Mouse (Mus musculus) heart, postnatal 4 days (tissue): ENCODE results near the gene Rap1a. TPM values are rescaled to one million over a fixed set of nuclear protein-coding genes. Genes with fewer than 3 reads are reported as not detected.
A peak's percentile ranks its signal among the peaks of the same experiment; 100 is the strongest.

Source experiments
- DNase-seq: peaks from one replicate; pipeline ENCODE4 v3.0.0; 2021
- total RNA-seq, 2 experiments: library from RNA; stranded (reverse); gene quantifications; 2 replicates each; pipeline ENCODE4 v1.2.3; 2021

Rap1a gene
- total RNA-seq, 2 experiments from 2014 or later = 131 to 134 TPM

- peak; percentile 96 for DNase-seq
Measured at GRCm38 (mm10) chr3:105687324-105688060, 113.6 kb downstream of the Rap1a start, which contains the start of gene Ddx20. Gene Ddx20 (minus strand): TSS chr3:105687574.

DNA sequence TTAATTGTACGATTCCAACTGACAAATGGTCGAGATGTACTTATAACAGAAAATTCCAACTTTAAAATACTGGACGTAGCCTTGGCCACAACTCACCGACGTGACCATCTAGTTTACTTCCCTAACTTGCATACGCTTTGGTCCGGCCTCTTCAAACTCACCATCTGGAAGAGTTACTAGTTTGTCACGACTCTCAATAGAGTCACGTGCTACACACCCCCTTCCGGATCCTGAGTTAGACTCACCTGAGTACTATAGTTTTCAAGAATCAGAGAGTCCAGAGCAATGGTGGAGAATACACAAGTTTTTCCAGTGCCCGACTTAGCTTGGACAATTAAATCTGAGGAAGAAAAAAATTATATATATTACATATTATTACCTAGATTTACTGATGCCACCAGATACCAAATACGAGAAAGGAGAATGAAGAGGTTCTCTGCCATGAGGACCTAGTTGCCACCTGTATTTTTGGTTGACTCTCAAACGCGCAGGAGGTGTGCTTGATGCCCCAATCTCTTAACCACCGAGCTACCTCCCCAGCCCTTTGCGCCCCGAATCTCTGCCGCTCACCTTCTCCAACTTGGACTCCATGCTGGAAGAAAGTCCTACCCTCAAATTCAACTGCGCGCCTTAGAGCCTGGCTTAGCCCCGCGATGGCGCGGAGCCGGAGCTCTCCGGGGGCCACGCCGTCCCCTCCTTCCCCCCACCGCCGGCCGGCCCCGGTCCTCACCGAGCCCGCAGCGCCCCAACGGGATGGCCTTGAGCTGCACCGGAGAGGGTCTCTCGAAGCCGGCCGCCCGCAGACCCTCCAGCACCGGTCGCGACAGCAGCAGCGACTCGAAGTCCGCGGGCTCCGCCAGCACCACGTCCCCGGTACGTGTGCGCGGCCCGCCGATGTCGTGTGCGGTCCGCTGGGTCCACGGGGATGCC lies 114.5 kb downstream of the Rap1a start:
- DNase-seq = no peak

DNA sequence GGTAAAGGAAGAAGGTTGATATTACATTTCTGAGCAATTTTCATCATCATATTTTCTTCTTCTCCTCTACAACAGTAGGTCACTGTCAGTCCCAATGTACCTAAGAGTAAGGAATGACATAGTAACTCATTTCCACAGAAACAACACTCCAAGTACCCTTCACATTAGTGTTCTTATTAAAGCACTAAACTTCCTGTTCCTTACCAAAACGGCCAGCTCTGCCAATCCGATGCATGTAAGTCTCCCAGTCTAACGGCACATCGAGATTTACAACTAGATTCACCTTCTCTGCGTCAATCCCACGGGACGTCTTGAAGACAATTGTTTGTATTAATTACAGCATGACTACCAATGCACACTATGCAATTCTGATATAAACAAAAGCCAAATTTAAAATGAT lies 120.8 kb downstream of the Rap1a start:
- DNase-seq = no peak

Other genes with a start within 250 kb of the Rap1a start
- gene Ddx20, start 113.8 kb downstream of the Rap1a start, total RNA-seq = 10 to 100 TPM; 15.6 to 16.9 TPM
- gene Inka2, start 96.7 kb downstream of the Rap1a start, total RNA-seq = 10 to 100 TPM; 34.0 to 39.1 TPM
- not detected for gene Adora3, start 69.5 kb upstream of the Rap1a start, total RNA-seq
- gene Tmigd3, start 69.6 kb upstream of the Rap1a start, total RNA-seq = under 1 TPM; 0.34 to 0.52 TPM
- 1 to 10 TPM in 1 of 2 experiments, under 1 TPM in 1; 0.69 to 1.4 TPM for gene I830077J02Rik, start 131.3 kb upstream of the Rap1a start, total RNA-seq
- 10 to 100 TPM; 58.3 to 63.3 TPM for gene Wdr77, start 158.0 kb upstream of the Rap1a start, total RNA-seq
- 100 to 1,000 TPM; 829 to 853 TPM for gene Atp5f1, start 158.8 kb upstream of the Rap1a start, total RNA-seq
- under 1 TPM; 0.47 to 0.48 TPM for gene Ovgp1, start 172.4 kb upstream of the Rap1a start, total RNA-seq
- gene Pifo, start 213.3 kb upstream of the Rap1a start, total RNA-seq = not detected
- gene Chil5, start 231.5 kb upstream of the Rap1a start, total RNA-seq = under 1 TPM; 0.36 to 0.43 TPM